Mouse (Mus musculus) left cerebral cortex, postnatal 25 days (tissue): Measurements from ENCODE around the gene Brd4. TPM values are rescaled to one million over a fixed set of nuclear protein-coding genes. Genes with fewer than 3 reads are reported as not detected.

Experiments
- total RNA-seq, 2 experiments: library from RNA; stranded (reverse); gene quantifications; 2 replicates each; pipeline ENCODE4 v1.2.3; 2021

The Brd4 gene
- total RNA-seq, 2 experiments from 2014 or later: 117 to 130 TPM

Other genes starting within 250 kb of the Brd4 start
- gene Rrp1b, start 248.6 kb downstream of the Brd4 start, total RNA-seq: 10 to 100 TPM; 15.8 to 19.8 TPM
- 1 to 10 TPM in 1 of 2 experiments, under 1 TPM in 1; 0.62 to 1.1 TPM for gene Hsf2bp, start 248.4 kb downstream of the Brd4 start, total RNA-seq
- 10 to 100 TPM in 1 of 2 experiments, 1 to 10 TPM in 1; 7.5 to 10.0 TPM for gene Notch3, start 117.9 kb downstream of the Brd4 start, total RNA-seq
- under 1 TPM; 0.39 to 0.48 TPM for gene Ephx3, start 95.2 kb downstream of the Brd4 start, total RNA-seq
- 10 to 100 TPM; 71.1 to 94.8 TPM for gene Akap8, start 36.5 kb upstream of the Brd4 start, total RNA-seq
- gene Akap8l, start 65.9 kb upstream of the Brd4 start, total RNA-seq: 100 to 1,000 TPM; 179 to 230 TPM
- gene Wiz, start 104.7 kb upstream of the Brd4 start, total RNA-seq: 10 to 100 TPM; 55.0 to 56.7 TPM
- 1 to 10 TPM; 3.9 to 4.1 TPM for gene Rasal3, start 118.9 kb upstream of the Brd4 start, total RNA-seq
- gene Pglyrp2, start 139.4 kb upstream of the Brd4 start, total RNA-seq: not detected
- not detected for gene Cyp4f39, start 168.0 kb upstream of the Brd4 start, total RNA-seq
- gene Cyp4f17, start 221.3 kb upstream of the Brd4 start, total RNA-seq: 1 to 10 TPM; 3.3 to 4.6 TPM